Mouse (Mus musculus) embryonic stem cell, embryonic (primary cell): ENCODE data around the gene Vps8.

Experiments used
- CTCF ChIA-PET, 4 experiments: fragments of 300-600 bp in 2 of 4; fragments of 350-600 bp in 2 of 4; sonication (Branson Sonifier 250); formaldehyde crosslinking; loops; one replicate each; lab custom pipeline; 2022; ENCODE audit warnings: inconsistent platforms in 2 of 4; lab: Charles Lee
- POLR2A ChIA-PET, 4 experiments: fragments of 300-600 bp in 2 of 4; fragments of 350-600 bp in 2 of 4; sonication (Branson Sonifier 250); formaldehyde crosslinking; loops; one replicate each; lab custom pipeline; 2022; ENCODE audit warnings: antibody characterized with exemption in 4 of 4, inconsistent platforms in 1 of 4; lab: Charles Lee

Vps8 gene

GRCm38 (mm10) chr16:21547446-21547845 lies 124.5 kb downstream of the Vps8 start:
- ChIA-PET CTCF (interaction anchor here in 1 of 4 experiments (1.1 kb wide), 1 partner anchor 10 kb away, joined by 3 read pairs; no protein-coding TSS in a partner anchor), POLR2A (interaction anchor here in 1 of 4 experiments (0.6 kb wide), 1 partner anchor 15 kb away, joined by 3 read pairs; no protein-coding TSS in a partner anchor)

GRCm38 (mm10) chr16:21549751-21550150 lies 126.8 kb downstream of the Vps8 start:
- ChIA-PET POLR2A (no interaction called here), CTCF (interaction anchor here in 1 of 4 experiments (0.5 kb wide), 1 partner anchor 11 kb away, joined by 3 read pairs; no protein-coding TSS in a partner anchor)

GRCm38 (mm10) chr16:21550453-21550852 lies 127.5 kb downstream of the Vps8 start:
- POLR2A ChIA-PET: no interaction called here
- CTCF ChIA-PET: interaction anchor here in 2 of 4 experiments (0.5 to 0.6 kb wide), 2 partner anchors 11 to 13 kb away, joined by 3 read pairs; no protein-coding TSS in a partner anchor

- ChIA-PET POLR2A (interaction anchor here in 1 of 4 experiments (0.8 to 1.0 kb wide), 3 partner anchors 15 to 351 kb away, joined by 3 to 4 read pairs (median 3); no protein-coding TSS in a partner anchor), CTCF (interaction anchor here in 2 of 4 experiments (0.9 to 1.6 kb wide), 2 partner anchors 16 to 17 kb away, joined by 4 to 5 read pairs; no protein-coding TSS in a partner anchor)
Measured at GRCm38 (mm10) chr16:21553506-21553905, 130.6 kb downstream of the Vps8 start.

GRCm38 (mm10) chr16:21562625-21563300 lies 139.8 kb downstream of the Vps8 start:
- ChIA-PET CTCF (no interaction called here), POLR2A (interaction anchor here in 1 of 4 experiments (0.7 kb wide), 1 partner anchor 15 kb away, joined by 3 read pairs; no protein-coding TSS in a partner anchor)

- CTCF ChIA-PET: no interaction called here
- POLR2A ChIA-PET: no interaction called here
Measured at GRCm38 (mm10) chr16:21563322-21563721, 140.4 kb downstream of the Vps8 start.

GRCm38 (mm10) chr16:21567093-21567492 lies 144.2 kb downstream of the Vps8 start:
- ChIA-PET POLR2A (interaction anchor here in 1 of 4 experiments (0.5 to 1.2 kb wide), 3 partner anchors 42 to 421 kb away, joined by 3 read pairs; no protein-coding TSS in a partner anchor), CTCF (no interaction called here)

- CTCF ChIA-PET: interaction anchor here in 1 of 4 experiments (0.6 kb wide), 1 partner anchor 348 kb away, joined by 3 read pairs; no protein-coding TSS in a partner anchor
- POLR2A ChIA-PET: no interaction called here
Measured at GRCm38 (mm10) chr16:21569952-21570351, 147.0 kb downstream of the Vps8 start.

- ChIA-PET POLR2A (interaction anchor here in 1 of 4 experiments (0.6 to 1.1 kb wide), 3 partner anchors 9 to 12 kb away, joined by 3 read pairs; no protein-coding TSS in a partner anchor), CTCF (interaction anchor here in 1 of 4 experiments (0.8 kb wide), 1 partner anchor 157 kb away, joined by 3 read pairs; no protein-coding TSS in a partner anchor)
Measured at GRCm38 (mm10) chr16:21570786-21571185, 147.9 kb downstream of the Vps8 start.

GRCm38 (mm10) chr16:21576000-21576420 lies 153.1 kb downstream of the Vps8 start:
- ChIA-PET POLR2A (interaction anchor here in 1 of 4 experiments (1.2 kb wide), 1 partner anchor 34 kb away, joined by 6 read pairs; no protein-coding TSS in a partner anchor), CTCF (no interaction called here)

- ChIA-PET CTCF (interaction anchor here in 2 of 4 experiments (0.5 to 0.6 kb wide), 2 partner anchors 14 to 52 kb away, joined by 3 read pairs; no protein-coding TSS in a partner anchor), POLR2A (interaction anchor here in 1 of 4 experiments (1.3 kb wide), 1 partner anchor 50 kb away, joined by 3 read pairs; no protein-coding TSS in a partner anchor)
Measured at GRCm38 (mm10) chr16:21589110-21589509, 166.2 kb downstream of the Vps8 start.

GRCm38 (mm10) chr16:21590806-21591205 lies 167.9 kb downstream of the Vps8 start:
- ChIA-PET POLR2A (interaction anchor here in 1 of 4 experiments (1.4 kb wide), 1 partner anchor 84 kb away, joined by 3 read pairs; no protein-coding TSS in a partner anchor), CTCF (no interaction called here)

GRCm38 (mm10) chr16:21591511-21591910 lies 168.6 kb downstream of the Vps8 start:
- CTCF ChIA-PET: interaction anchor here in 1 of 4 experiments (0.7 kb wide), 1 partner anchor 21 kb away, joined by 3 read pairs; no protein-coding TSS in a partner anchor
- POLR2A ChIA-PET: interaction anchor here in 1 of 4 experiments (1.4 kb wide), 1 partner anchor 85 kb away, joined by 3 read pairs; no protein-coding TSS in a partner anchor

GRCm38 (mm10) chr16:21595539-21595938 lies 172.6 kb downstream of the Vps8 start:
- POLR2A ChIA-PET: interaction anchor here in 1 of 4 experiments (0.7 to 1.1 kb wide), 2 partner anchors 23 to 113 kb away, joined by 3 to 4 read pairs; no protein-coding TSS in a partner anchor
- CTCF ChIA-PET: interaction anchor here in 3 of 4 experiments (0.6 to 0.7 kb wide), 4 partner anchors 55 to 834 kb away, joined by 3 to 7 read pairs (median 4); no protein-coding TSS in a partner anchor

GRCm38 (mm10) chr16:21604354-21604753 lies 181.4 kb downstream of the Vps8 start:
- ChIA-PET CTCF (interaction anchor here in 1 of 4 experiments (0.6 kb wide), 1 partner anchor 67 kb away, joined by 10 read pairs; no protein-coding TSS in a partner anchor), POLR2A (no interaction called here)

GRCm38 (mm10) chr16:21606249-21607020 lies 183.5 kb downstream of the Vps8 start:
- ChIA-PET CTCF (interaction anchor here in 1 of 4 experiments (0.6 kb wide), 2 partner anchors 72 to 122 kb away, joined by 4 to 5 read pairs; no protein-coding TSS in a partner anchor), POLR2A (interaction anchor here in 2 of 4 experiments (0.6 to 2.3 kb wide), 3 partner anchors 9 to 221 kb away, joined by 3 to 7 read pairs (median 3); no protein-coding TSS in a partner anchor)

GRCm38 (mm10) chr16:21607021-21607650 lies 184.2 kb downstream of the Vps8 start:
- POLR2A ChIA-PET: interaction anchor here in 2 of 4 experiments (0.6 to 2.3 kb wide), 3 partner anchors 9 to 220 kb away, joined by 3 to 7 read pairs (median 3); no protein-coding TSS in a partner anchor

More at GRCm38 (mm10) chr16:21607021-21607650, 184.2 kb downstream of the Vps8 start:
- CTCF ChIA-PET: interaction anchor here in 1 of 4 experiments (0.6 kb wide), 2 partner anchors 73 to 121 kb away, joined by 4 to 5 read pairs; no protein-coding TSS in a partner anchor
